Mouse (Mus musculus) spleen, adult 2 months (tissue): Measurements from ENCODE around the gene Robo1.

ENCODE experiments used
- CTCF ChIP-seq: fragments of 200-500 bp; IDR thresholded peaks from 2 replicates; pipeline ENCODE4 v1.5.1; 2011; ENCODE audit warnings: mild to moderate bottlenecking, inconsistent platforms; ENCODE audit not compliant: insufficient read depth, insufficient read length, insufficient replicate concordance; ENCODE audit errors: extremely low read depth
- POLR2A ChIP-seq: fragments of 200-500 bp; IDR thresholded peaks from 2 replicates; pipeline ENCODE4 v1.6.1; 2011; ENCODE audit warnings: low read depth, low read length, inconsistent platforms

- TF ChIP-seq POLR2A (no peak), CTCF (no peak)
Observed at GRCm38 (mm10) chr16:72735175-72735574, 427.1 kb downstream of the Robo1 start.
